Mouse (Mus musculus) small intestine, adult 2 months (tissue): ENCODE measurements at regions not wholly inside any gene's neighbourhood (a gene's known extent, or its start where the extent isn't known, plus 50 kb on each side); places are given as distances from the start of the nearest gene placed in this dataset.

ENCODE experiments used
- H3K27ac ChIP-seq: fragments of 200-500 bp; 2 replicates; pipeline ENCODE4 v1.5.1; 2012; ENCODE audit warnings: low read depth, low read length, control low read depth, inconsistent platforms; ENCODE audit not compliant: insufficient read depth
- H3K27me3 ChIP-seq: fragments of 200-500 bp; 2 replicates; pipeline ENCODE4 v1.6.1; 2012; ENCODE audit warnings: mild to moderate bottlenecking, moderate library complexity, low read length, inconsistent platforms; ENCODE audit not compliant: control insufficient read depth, insufficient read depth
- H3K36me3 ChIP-seq: fragments of 200-500 bp; 2 replicates; pipeline ENCODE4 v1.6.1; 2012; ENCODE audit warnings: mild to moderate bottlenecking, low read length, control low read depth, inconsistent platforms; ENCODE audit not compliant: control insufficient read depth, insufficient read depth
- H3K4me1 ChIP-seq: fragments of 200-500 bp; 2 replicates; pipeline ENCODE4 v1.6.1; 2012; ENCODE audit warnings: low read length, inconsistent platforms, mixed read lengths; ENCODE audit not compliant: control insufficient read depth, insufficient read depth, insufficient read length
- H3K4me3 ChIP-seq: fragments of 200-500 bp; 2 replicates; pipeline ENCODE4 v1.5.1; 2012; ENCODE audit warnings: low read depth, mild to moderate bottlenecking, control low read depth, inconsistent platforms, low read length, moderate library complexity
- CTCF ChIP-seq: fragments of 200-500 bp; IDR thresholded peaks from 2 replicates; pipeline ENCODE4 v1.5.1; 2012; ENCODE audit warnings: low read depth, mild to moderate bottlenecking, control low read depth, inconsistent platforms, low read length, moderate library complexity, mixed read lengths; ENCODE audit not compliant: insufficient replicate concordance, insufficient read length; ENCODE audit errors: extremely low read depth
- POLR2A ChIP-seq: fragments of 200-500 bp; IDR thresholded peaks from 2 replicates; pipeline ENCODE4 v1.6.1; 2012; ENCODE audit warnings: low read depth, mild to moderate bottlenecking, control low read depth, inconsistent platforms, low read length, moderate library complexity
- WGBS: fragments of 180-500 bp; shearing (Covaris S2); methylation state at CpG from one replicate; pipeline ENCODE4 v1.1.7; 2018; 5-methylcytosine and 5-hydroxymethylcytosine counted together

- no peaks in the 10 kb centered on the region for H3K36me3 ChIP-seq
- H3K4me1 ChIP-seq: no peaks in the 10 kb centered on the region
- H3K4me3 ChIP-seq: no peak overlapping the region
- H3K27ac ChIP-seq: no peak overlapping the region
- H3K27me3 ChIP-seq: no peaks in the 10 kb centered on the region
- WGBS: 25% methylated on average over 1 of the region's 1 CpGs
- no peak for TF ChIP-seq POLR2A
- no peak for TF ChIP-seq CTCF
These were observed 222.6 kb upstream of the Clint1 start for GRCm38 (mm10) chr11:45629250-45629649.

- no peaks in the 10 kb centered on the region for H3K36me3 ChIP-seq
- 32% methylated on average over 10 of the region's 10 CpGs for WGBS
- no peak overlapping the region for H3K4me3 ChIP-seq
- H3K27me3 ChIP-seq: no peaks in the 10 kb centered on the region
- H3K27ac ChIP-seq: no peak overlapping the region
- H3K4me1 ChIP-seq: no peaks in the 10 kb centered on the region
- TF ChIP-seq POLR2A (no peak), CTCF (no peak)
These were observed 217.2 kb upstream of the Clint1 start for GRCm38 (mm10) chr11:45634535-45635235.

GRCm38 (mm10) chr11:45635896-45636295 is 216.0 kb upstream of the Clint1 start:
- H3K4me1 ChIP-seq: no peaks in the 10 kb centered on the region
- H3K4me3 ChIP-seq: no peak overlapping the region
- no peak for TF ChIP-seq CTCF
- TF ChIP-seq POLR2A: no peak
- H3K27ac ChIP-seq: no peak overlapping the region
- 79% methylated on average over 4 of the region's 4 CpGs for WGBS
- H3K36me3 ChIP-seq: no peaks in the 10 kb centered on the region
- H3K27me3 ChIP-seq: no peaks in the 10 kb centered on the region

GRCm38 (mm10) chr11:45639236-45639635 is 212.6 kb upstream of the Clint1 start:
- WGBS: 51% methylated on average over 6 of the region's 6 CpGs
- no peaks in the 10 kb centered on the region for H3K4me1 ChIP-seq
- no peaks in the 10 kb centered on the region for H3K27me3 ChIP-seq
- H3K27ac ChIP-seq: no peak overlapping the region
- no peak overlapping the region for H3K4me3 ChIP-seq
- H3K36me3 ChIP-seq: no peaks in the 10 kb centered on the region
- TF ChIP-seq POLR2A: no peak
- TF ChIP-seq CTCF: no peak

- H3K27ac ChIP-seq: no peak overlapping the region
- no peaks in the 10 kb centered on the region for H3K36me3 ChIP-seq
- no peak for TF ChIP-seq CTCF
- no peak for TF ChIP-seq POLR2A
- WGBS: 82% methylated on average over 9 of the region's 9 CpGs
- H3K27me3 ChIP-seq: no peaks in the 10 kb centered on the region
- no peak overlapping the region for H3K4me3 ChIP-seq
- H3K4me1 ChIP-seq: no peaks in the 10 kb centered on the region
These were observed 209.6 kb upstream of the Clint1 start for GRCm38 (mm10) chr11:45642142-45642756.

- TF ChIP-seq POLR2A (no peak), CTCF (no peak)
- 83% methylated on average over 12 of the region's 12 CpGs for WGBS
These were observed 208.1 kb upstream of the Clint1 start for GRCm38 (mm10) chr11:45643629-45644325.

GRCm38 (mm10) chr11:45645815-45646214 is 206.0 kb upstream of the Clint1 start:
- Histone ChIP-seq H3K4me1 (no peaks in the 10 kb centered on the region), H3K27ac (no peak overlapping the region), H3K27me3 (no peaks in the 10 kb centered on the region), H3K36me3 (no peaks in the 10 kb centered on the region), H3K4me3 (no peak overlapping the region)
- 68% methylated on average over 3 of the region's 3 CpGs for WGBS
- TF ChIP-seq POLR2A (no peak), CTCF (no peak)

More at GRCm38 (mm10) chr11:45643629-45644325, 208.1 kb upstream of the Clint1 start:
- no peaks in the 10 kb centered on the region for H3K4me1 ChIP-seq
- no peak overlapping the region for H3K4me3 ChIP-seq
- H3K27me3 ChIP-seq: no peaks in the 10 kb centered on the region
- no peak overlapping the region for H3K27ac ChIP-seq
- no peaks in the 10 kb centered on the region for H3K36me3 ChIP-seq
